Mouse (Mus musculus) left cerebral cortex, postnatal 4 days (tissue): ENCODE measurements at regions not wholly inside any gene's neighbourhood (a gene's known extent, or its start where the extent isn't known, plus 50 kb on each side); places are given as distances from the start of the nearest gene placed in this dataset.

Source experiments
- DNase-seq: peaks from one replicate; pipeline ENCODE4 v3.0.0-alpha.2; 2022
- intact Hi-C: fragments of 180-260 bp; cut with DNase I; formaldehyde crosslinking; loops from one replicate; pipeline ENCODE4 v1.15.1; 2025

- intact Hi-C loops, result no loop called here
- DNase-seq, result no peak
Observed at GRCm38 (mm10) chr7:111245067-111245466, 162.2 kb upstream of the Eif4g2 start.

GRCm38 (mm10) chr7:111243831-111244230, 161.0 kb upstream of the Eif4g2 start:
- no peak for DNase-seq
- intact Hi-C loops, result loop anchor here (5.0 kb wide), 1 partner anchor 62 kb away; no protein-coding TSS in a partner anchor

GRCm38 (mm10) chr7:111242646-111243045, 159.8 kb upstream of the Eif4g2 start:
- no peak for DNase-seq
- intact Hi-C loops, result loop anchor here (5.0 kb wide), 1 partner anchor 60 kb away; no protein-coding TSS in a partner anchor

GRCm38 (mm10) chr7:111241538-111241937, 158.7 kb upstream of the Eif4g2 start:
- DNase-seq, result peak; percentile 17
- intact Hi-C loops, result loop anchor here (5.0 kb wide), 1 partner anchor 59 kb away; no protein-coding TSS in a partner anchor

- intact Hi-C loops, result loop anchor here (5.0 kb wide), 1 partner anchor 58 kb away; no protein-coding TSS in a partner anchor
Observed at GRCm38 (mm10) chr7:111240234-111240826, 157.5 kb upstream of the Eif4g2 start.

GRCm38 (mm10) chr7:111237819-111238218, 155.0 kb upstream of the Eif4g2 start:
- intact Hi-C loops, result loop anchor here (10.0 kb wide), 1 partner anchor 183 kb away; no protein-coding TSS in a partner anchor
- DNase-seq, result no peak

More at GRCm38 (mm10) chr7:111240234-111240826, 157.5 kb upstream of the Eif4g2 start:
- DNase-seq, result no peak

GRCm38 (mm10) chr7:111230630-111231029, 147.8 kb upstream of the Eif4g2 start:
- no peak for DNase-seq
- intact Hi-C loops, result loop anchor here (10.0 kb wide), 1 partner anchor 176 kb away; no protein-coding TSS in a partner anchor

GRCm38 (mm10) chr7:111227082-111227481, 144.3 kb upstream of the Eif4g2 start:
- DNase-seq, result no peak
- intact Hi-C loops, result no loop called here

- DNase-seq, result peak; percentile 43
- intact Hi-C loops, result no loop called here
Observed at GRCm38 (mm10) chr7:111226026-111226656, 143.3 kb upstream of the Eif4g2 start.

GRCm38 (mm10) chr7:111215586-111215985, 132.8 kb upstream of the Eif4g2 start:
- intact Hi-C loops, result no loop called here
- DNase-seq, result no peak

- intact Hi-C loops, result no loop called here
- no peak for DNase-seq
Observed at GRCm38 (mm10) chr7:111214226-111214906, 131.5 kb upstream of the Eif4g2 start.

- no peak for DNase-seq
- intact Hi-C loops, result no loop called here
Observed at GRCm38 (mm10) chr7:111212188-111212587, 129.4 kb upstream of the Eif4g2 start.

- intact Hi-C loops, result no loop called here
- DNase-seq, result peak; percentile 41
Observed at GRCm38 (mm10) chr7:111211641-111212040, 128.8 kb upstream of the Eif4g2 start.

GRCm38 (mm10) chr7:111210282-111210681, 127.5 kb upstream of the Eif4g2 start:
- no peak for DNase-seq
- intact Hi-C loops, result no loop called here

GRCm38 (mm10) chr7:111205876-111206275, 123.0 kb upstream of the Eif4g2 start:
- intact Hi-C loops, result no loop called here

GRCm38 (mm10) chr7:111198608-111199355, 116.0 kb upstream of the Eif4g2 start:
- no peak for DNase-seq
- intact Hi-C loops, result no loop called here

More at GRCm38 (mm10) chr7:111205876-111206275, 123.0 kb upstream of the Eif4g2 start:
- DNase-seq, result peak; percentile 54

GRCm38 (mm10) chr7:111191674-111192073, 108.8 kb upstream of the Eif4g2 start:
- peak; percentile 92 for DNase-seq
- intact Hi-C loops, result no loop called here

GRCm38 (mm10) chr7:111191216-111191615, 108.4 kb upstream of the Eif4g2 start:
- intact Hi-C loops, result no loop called here
- DNase-seq, result no peak

GRCm38 (mm10) chr7:111189731-111190130, 106.9 kb upstream of the Eif4g2 start:
- intact Hi-C loops, result loop anchor here (5.0 to 10.0 kb wide), 2 partner anchors 585 to 778 kb away; partner anchors contain the start of gene Galnt18
- DNase-seq, result no peak

- DNase-seq, result no peak
- intact Hi-C loops, result loop anchor here (5.0 to 10.0 kb wide), 2 partner anchors 589 to 781 kb away; partner anchors contain the start of gene Galnt18
Observed at GRCm38 (mm10) chr7:111185954-111186353, 103.1 kb upstream of the Eif4g2 start.
